Mouse (Mus musculus) small intestine, adult 2 months (tissue): ENCODE results near the gene Sytl3.

Source experiments
- CTCF ChIP-seq: fragments of 200-500 bp; IDR thresholded peaks from 2 replicates; pipeline ENCODE4 v1.5.1; 2012; ENCODE audit warnings: low read depth, mild to moderate bottlenecking, control low read depth, inconsistent platforms, low read length, moderate library complexity, mixed read lengths; ENCODE audit not compliant: insufficient replicate concordance, insufficient read length; ENCODE audit errors: extremely low read depth
- POLR2A ChIP-seq: fragments of 200-500 bp; IDR thresholded peaks from 2 replicates; pipeline ENCODE4 v1.6.1; 2012; ENCODE audit warnings: low read depth, mild to moderate bottlenecking, control low read depth, inconsistent platforms, low read length, moderate library complexity

GRCm38 (mm10) chr17:6731132-6731531, 72.2 kb downstream of the Sytl3 start:
- TF ChIP-seq CTCF (no peak), POLR2A (no peak)
